Mouse (Mus musculus): ENCODE data around the gene Hyls1. TPM values are rescaled to one million over a fixed set of nuclear protein-coding genes. Genes with fewer than 3 reads are reported as not detected.

The Hyls1 gene
- 1.5 TPM for polyA plus RNA-seq (2015; fragmentation: Illumina TruSeq; extraction: RNeasy Lipid Tissue Mini Kit (QIAGEN cat#74804); ENCODE audit: insufficient read depth, low read depth, low replicate concordance)

DNA sequence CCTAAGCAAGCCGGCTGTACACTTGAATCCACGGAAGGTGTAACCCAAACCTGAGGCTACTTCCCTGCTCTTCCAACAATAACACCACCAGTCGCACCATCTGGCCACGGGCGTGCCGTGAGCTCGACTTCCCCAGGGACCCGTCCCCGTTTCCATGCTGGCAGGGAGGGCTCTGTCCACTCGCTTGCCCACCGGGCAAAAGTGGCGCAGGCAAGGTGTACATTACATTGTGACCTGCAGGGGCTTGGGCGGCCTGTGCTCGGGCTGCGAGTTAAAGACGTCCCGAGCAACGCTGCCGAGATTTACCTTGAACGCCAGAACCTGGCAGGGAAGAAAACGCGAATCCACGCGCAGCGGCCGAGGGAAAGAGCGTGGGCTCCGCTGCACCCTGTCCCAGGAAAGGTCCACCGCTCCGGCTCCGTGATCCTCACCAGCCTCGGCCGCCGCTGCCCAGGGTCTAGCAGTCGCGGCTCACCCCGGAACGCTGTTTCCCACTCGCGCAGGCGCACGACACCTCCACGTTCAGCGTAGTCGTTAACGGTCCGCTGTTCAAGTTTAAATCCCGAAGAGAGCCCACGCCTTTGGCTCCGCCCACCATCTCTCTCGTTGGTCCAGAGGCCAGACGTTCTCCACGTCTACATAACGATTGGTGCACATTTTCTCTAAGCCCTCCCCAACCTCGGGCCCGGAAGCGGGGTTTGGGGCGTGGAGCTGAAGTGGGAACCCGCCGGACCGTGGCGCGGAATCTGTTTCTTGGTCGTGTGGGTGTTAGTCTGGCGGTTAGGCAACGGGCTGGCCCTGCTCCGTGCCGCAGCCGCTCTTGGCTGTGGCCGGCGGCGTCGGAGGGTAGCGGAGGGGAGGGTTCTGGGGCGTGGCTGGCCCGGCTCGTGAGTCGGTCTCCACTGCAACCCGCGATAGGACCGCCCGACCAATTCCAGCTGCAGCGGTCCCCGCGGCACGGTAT, at the start of gene Hyls1, which contains the start of gene Pate2:
Gene Hyls1, minus strand, starts transcription at position 828 of the 964 bp plus-strand sequence.
Gene Pate2, plus strand, starts transcription at position 714 of the 964 bp plus-strand sequence.

DNA sequence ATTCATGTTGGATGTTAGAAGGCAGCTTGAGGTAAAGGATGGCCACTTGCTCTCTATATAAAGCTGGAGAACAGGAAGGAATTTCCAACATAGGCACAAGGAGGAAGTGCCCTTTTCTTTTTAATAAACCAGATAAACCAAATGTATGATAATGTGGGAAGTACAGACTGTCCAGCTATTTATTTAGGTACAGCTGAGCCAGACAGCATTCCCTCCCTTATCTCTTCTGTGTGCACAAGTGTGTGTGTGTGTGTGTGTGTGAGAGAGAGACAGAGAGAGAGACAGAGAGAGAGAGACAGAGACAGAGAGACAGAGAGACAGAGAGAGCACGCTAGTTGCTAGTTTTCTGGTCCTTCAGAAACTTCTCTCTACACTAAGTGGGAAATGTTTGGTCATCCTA, 41.6 kb upstream of the Hyls1 start, which contains the start of gene Pate4:
Gene Pate4, minus strand, starts transcription at position 101 of the 400 bp plus-strand sequence.

DNA sequence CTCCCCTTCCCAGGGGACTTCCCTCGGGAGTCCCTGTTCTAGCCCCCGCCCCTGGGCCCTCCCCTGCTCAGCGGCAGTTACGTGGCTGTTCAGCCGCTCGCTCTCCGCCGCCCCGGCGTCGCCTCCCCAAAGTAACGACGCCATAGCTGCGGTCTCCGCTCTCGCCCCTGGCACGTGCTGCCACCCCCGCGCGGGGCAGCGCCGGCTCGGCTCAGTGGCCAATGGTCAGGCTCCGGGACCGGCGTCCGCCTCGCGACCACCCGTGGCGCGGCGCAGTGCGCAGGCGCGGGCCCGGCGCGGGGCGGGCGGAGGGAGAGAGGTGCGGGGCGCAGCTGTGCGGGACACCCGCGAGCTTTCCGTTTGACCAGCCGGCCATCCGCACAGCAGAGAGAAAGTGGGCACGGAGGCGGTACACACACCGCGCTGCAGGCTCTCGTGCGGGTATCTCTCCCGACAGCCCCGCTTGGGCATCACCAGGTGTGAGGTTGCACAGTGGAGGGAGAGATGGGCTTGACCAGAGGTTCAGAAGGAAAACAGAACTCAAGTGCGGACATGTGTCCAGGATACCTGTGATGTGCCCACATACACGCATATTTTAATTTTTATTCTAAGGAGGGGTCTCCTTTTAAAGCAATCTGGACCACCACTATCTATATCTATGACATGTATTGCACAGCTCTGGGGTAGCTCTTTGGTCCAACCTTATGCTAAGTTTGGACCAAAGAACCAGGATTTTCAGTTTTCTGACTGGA, 11.8 kb downstream of the Hyls1 start, which contains the start of the genes Ddx25 and Pus3:
Gene Ddx25, minus strand, starts transcription at position 272 of the 752 bp plus-strand sequence.
Gene Pus3, plus strand, starts transcription at position 339 of the 752 bp plus-strand sequence.

GRCm38 (mm10) chr9:35518169-35518568, 52.0 kb downstream of the Hyls1 start, which contains the start of gene Gm1113:
Gene Gm1113 (minus strand): TSS chr9:35518269.

Other genes with a start within 250 kb of the Hyls1 start
- gene Cdon, start 149.3 kb downstream of the Hyls1 start, polyA plus RNA-seq (2015; fragmentation: Illumina TruSeq; extraction: RNeasy Lipid Tissue Mini Kit (QIAGEN cat#74804); ENCODE audit: insufficient read depth, low read depth, low replicate concordance), result 9.7 TPM
- not detected for gene Gm1113, start 52.1 kb downstream of the Hyls1 start, polyA plus RNA-seq (2015; fragmentation: Illumina TruSeq; extraction: RNeasy Lipid Tissue Mini Kit (QIAGEN cat#74804); ENCODE audit: insufficient read depth, low read depth, low replicate concordance)
- gene Ddx25, start 11.9 kb downstream of the Hyls1 start, polyA plus RNA-seq (2015; fragmentation: Illumina TruSeq; extraction: RNeasy Lipid Tissue Mini Kit (QIAGEN cat#74804); ENCODE audit: insufficient read depth, low read depth, low replicate concordance), result 0.15 TPM
- gene Pus3, start 11.8 kb downstream of the Hyls1 start, polyA plus RNA-seq (2015; fragmentation: Illumina TruSeq; extraction: RNeasy Lipid Tissue Mini Kit (QIAGEN cat#74804); ENCODE audit: insufficient read depth, low read depth, low replicate concordance), result 3.5 TPM
- not detected for gene Pate2, start 114 bp downstream of the Hyls1 start, polyA plus RNA-seq (2015; fragmentation: Illumina TruSeq; extraction: RNeasy Lipid Tissue Mini Kit (QIAGEN cat#74804); ENCODE audit: insufficient read depth, low read depth, low replicate concordance)
- gene Pate4, start 41.5 kb upstream of the Hyls1 start, polyA plus RNA-seq (2015; fragmentation: Illumina TruSeq; extraction: RNeasy Lipid Tissue Mini Kit (QIAGEN cat#74804); ENCODE audit: insufficient read depth, low read depth, low replicate concordance), result not detected
- not detected for gene Pate3, start 77.8 kb upstream of the Hyls1 start, polyA plus RNA-seq (2015; fragmentation: Illumina TruSeq; extraction: RNeasy Lipid Tissue Mini Kit (QIAGEN cat#74804); ENCODE audit: insufficient read depth, low read depth, low replicate concordance)
- not detected for gene Pate1, start 117.0 kb upstream of the Hyls1 start, polyA plus RNA-seq (2015; fragmentation: Illumina TruSeq; extraction: RNeasy Lipid Tissue Mini Kit (QIAGEN cat#74804); ENCODE audit: insufficient read depth, low read depth, low replicate concordance)
- not detected for gene Gm17677, start 170.7 kb upstream of the Hyls1 start, polyA plus RNA-seq (2015; fragmentation: Illumina TruSeq; extraction: RNeasy Lipid Tissue Mini Kit (QIAGEN cat#74804); ENCODE audit: insufficient read depth, low read depth, low replicate concordance)
- not detected for gene Gm17727, start 207.7 kb upstream of the Hyls1 start, polyA plus RNA-seq (2015; fragmentation: Illumina TruSeq; extraction: RNeasy Lipid Tissue Mini Kit (QIAGEN cat#74804); ENCODE audit: insufficient read depth, low read depth, low replicate concordance)
- gene Gm27235, start 219.7 kb upstream of the Hyls1 start, polyA plus RNA-seq (2015; fragmentation: Illumina TruSeq; extraction: RNeasy Lipid Tissue Mini Kit (QIAGEN cat#74804); ENCODE audit: insufficient read depth, low read depth, low replicate concordance), result not detected
- gene D730048I06Rik, start 219.7 kb upstream of the Hyls1 start, polyA plus RNA-seq (2015; fragmentation: Illumina TruSeq; extraction: RNeasy Lipid Tissue Mini Kit (QIAGEN cat#74804); ENCODE audit: insufficient read depth, low read depth, low replicate concordance), result not detected

All from pancreas, adult 10 weeks (tissue).